Mouse (Mus musculus) CD4-positive helper T cell, adult 2 months (primary cell): Measurements from ENCODE around the gene Cenpf.

ENCODE experiments used
- DNase-seq: peaks from one replicate; pipeline ENCODE4 v3.0.0-alpha.2; 2012; ENCODE audit warnings: low read depth, missing footprints, low spot score

Gene Cenpf

GRCm38 (mm10) chr1:189687654-189688387 lies at the start of gene Cenpf:
TSS of gene Cenpf (minus strand) at chr1:189688086.
- peak; percentile 98 for DNase-seq

GRCm38 (mm10) chr1:189732156-189732555 lies 44.3 kb upstream of the Cenpf start:
- no peak for DNase-seq

GRCm38 (mm10) chr1:189731697-189732096 lies 43.8 kb upstream of the Cenpf start:
- no peak for DNase-seq

GRCm38 (mm10) chr1:189729141-189729815 lies 41.4 kb upstream of the Cenpf start:
- DNase-seq = no peak

GRCm38 (mm10) chr1:189728784-189729115 lies 40.9 kb upstream of the Cenpf start:
- DNase-seq = no peak

- no peak for DNase-seq
These were observed 40.2 kb upstream of the Cenpf start, which contains the start of gene Ptpn14 for GRCm38 (mm10) chr1:189727884-189728783. TSS of gene Ptpn14 (plus strand) at chr1:189728268.

- DNase-seq = no peak
These were observed 39.5 kb upstream of the Cenpf start for GRCm38 (mm10) chr1:189727346-189727883.

GRCm38 (mm10) chr1:189726121-189726520 lies 38.2 kb upstream of the Cenpf start:
- no peak for DNase-seq

- no peak for DNase-seq
These were observed 30.7 kb upstream of the Cenpf start for GRCm38 (mm10) chr1:189718600-189718999.

GRCm38 (mm10) chr1:189717546-189717945 lies 29.7 kb upstream of the Cenpf start:
- DNase-seq = no peak

- DNase-seq = no peak
These were observed 28.3 kb upstream of the Cenpf start for GRCm38 (mm10) chr1:189715915-189716797.

GRCm38 (mm10) chr1:189709001-189709400 lies 21.1 kb upstream of the Cenpf start:
- DNase-seq = no peak

GRCm38 (mm10) chr1:189707419-189707818 lies 19.5 kb upstream of the Cenpf start:
- DNase-seq = no peak

- DNase-seq = no peak
These were observed 19.1 kb upstream of the Cenpf start for GRCm38 (mm10) chr1:189707014-189707413.

- DNase-seq = no peak
These were observed 18.3 kb upstream of the Cenpf start for GRCm38 (mm10) chr1:189706040-189706645.

GRCm38 (mm10) chr1:189703591-189703990 lies 15.7 kb upstream of the Cenpf start:
- DNase-seq = no peak

GRCm38 (mm10) chr1:189703156-189703555 lies 15.3 kb upstream of the Cenpf start:
- peak; percentile 38 for DNase-seq

- DNase-seq = peak; percentile 59
These were observed 13.1 kb upstream of the Cenpf start for GRCm38 (mm10) chr1:189700990-189701389.

- no peak for DNase-seq
These were observed 12.3 kb upstream of the Cenpf start for GRCm38 (mm10) chr1:189700186-189700585.

- no peak for DNase-seq
These were observed 10.5 kb upstream of the Cenpf start for GRCm38 (mm10) chr1:189698416-189698815.
